Mouse (Mus musculus): ENCODE results near the gene Ptprm. TPM values are rescaled to one million over a fixed set of nuclear protein-coding genes. Genes with fewer than 3 reads are reported as not detected.
A peak's percentile ranks its signal among the peaks of the same experiment; 100 is the strongest.

Gene Ptprm
- polyA plus RNA-seq, 1 experiment from 2014 or later, result 1.4 TPM

DNA sequence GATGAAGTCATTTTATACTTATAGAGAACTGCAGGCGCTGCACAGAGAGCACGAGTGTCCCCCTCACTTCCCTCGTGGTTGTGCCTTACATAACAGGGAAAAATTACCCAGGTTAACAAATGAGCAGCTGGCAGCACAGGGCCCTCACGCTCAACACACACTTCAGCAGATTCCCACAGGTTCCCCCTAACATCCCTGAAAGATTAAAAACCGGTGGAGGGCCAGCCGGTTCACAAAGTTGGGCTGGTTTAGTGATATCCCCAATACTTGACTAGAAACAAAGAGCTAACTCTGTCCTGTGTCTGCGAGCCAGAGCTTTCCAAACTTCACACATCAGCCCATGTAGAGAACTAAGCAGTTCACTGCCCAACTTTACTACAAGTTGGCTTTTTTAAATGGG, 3.7 kb downstream of the Ptprm start:
- no peak overlapping the region for H3K27ac ChIP-seq (ENCODE audit: low read depth)
- no peak overlapping the region for H3K4me2 ChIP-seq (ENCODE audit: low read depth, low read length)
- 54% methylated on average over 7 of the region's 7 CpGs for WGBS (ENCODE audit: insufficient replicate concordance)
- no peak overlapping the region for H3K9ac ChIP-seq (replicated peaks)
- no peak overlapping the region for H3K4me3 ChIP-seq (ENCODE audit: low read depth, low read length)
- TF ChIP-seq EP300 (IDR thresholded peaks at IDR 0.05; ENCODE audit: low read depth), result no peak
- ATAC-seq, result no peak
- H3K27me3 ChIP-seq (ENCODE audit: insufficient read depth, low read length), result peaks cover 39% of the 10 kb centered on the region
- no peaks in the 10 kb centered on the region for H3K36me3 ChIP-seq (replicated peaks; ENCODE audit: insufficient read depth, low read length)
- no peaks in the 10 kb centered on the region for H3K4me1 ChIP-seq (ENCODE audit: insufficient read depth)
- DNase-seq, result no peak
- H3K9me3 ChIP-seq (ENCODE audit: low read length), result no peaks in the 10 kb centered on the region

DNA sequence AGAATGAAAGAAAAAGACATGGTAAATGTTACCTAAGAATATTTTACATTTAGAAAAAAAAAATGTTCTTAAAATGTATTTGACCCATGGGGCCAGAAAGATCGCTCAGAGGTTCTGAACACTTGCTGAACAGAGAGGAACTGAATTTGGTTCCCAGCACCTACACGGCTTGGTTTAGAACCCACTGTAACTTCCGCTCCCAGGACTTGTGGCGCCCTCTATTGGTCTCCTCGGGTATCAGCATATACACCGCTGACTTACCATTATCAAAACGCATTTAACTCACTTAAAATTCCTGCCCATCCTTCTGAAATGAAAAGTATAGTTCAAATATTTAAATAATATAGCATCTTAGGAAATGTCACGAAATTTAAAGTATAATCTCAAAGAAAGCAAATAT, 4.7 kb downstream of the Ptprm start:
- Histone ChIP-seq H3K27ac (ENCODE audit: low read depth) (no peak overlapping the region), H3K27me3 (ENCODE audit: insufficient read depth, low read length) (peaks cover 30% of the 10 kb centered on the region), H3K4me2 (ENCODE audit: low read depth, low read length) (no peak overlapping the region), H3K36me3 (replicated peaks; ENCODE audit: insufficient read depth, low read length) (no peaks in the 10 kb centered on the region), H3K9me3 (ENCODE audit: low read length) (no peaks in the 10 kb centered on the region), H3K4me3 (ENCODE audit: low read depth, low read length) (no peak overlapping the region), H3K4me1 (ENCODE audit: insufficient read depth) (no peaks in the 10 kb centered on the region), H3K9ac (replicated peaks) (no peak overlapping the region)
- no peak for ATAC-seq
- 86% methylated on average over 8 of the region's 8 CpGs for WGBS (ENCODE audit: insufficient replicate concordance)
- DNase-seq, result no peak
- no peak for TF ChIP-seq EP300 (IDR thresholded peaks at IDR 0.05; ENCODE audit: low read depth)
- peak; percentile 24; the same call in 1 of the 2 replicates for TF ChIP-seq CTCF (IDR thresholded peaks at IDR 0.05; ENCODE audit: low read depth)

DNA sequence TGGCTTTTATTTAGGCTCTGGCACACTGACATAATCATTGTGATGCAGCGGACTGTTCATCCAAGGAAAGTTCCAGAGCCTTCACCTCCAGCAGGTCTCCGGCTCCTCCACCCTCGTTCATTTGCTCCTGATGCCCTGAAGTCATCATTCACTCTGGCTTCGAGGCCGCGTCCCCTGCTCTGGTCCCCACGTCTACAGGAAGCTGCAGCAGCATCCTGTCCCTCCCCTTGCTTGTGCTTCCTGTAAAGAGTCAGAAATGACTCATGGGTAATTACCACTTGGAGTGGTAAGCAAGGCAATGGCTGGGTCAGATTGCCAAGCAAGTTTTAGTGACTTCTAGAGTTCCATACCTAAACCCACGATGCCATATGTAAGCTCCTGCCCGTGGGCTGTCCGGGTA, 7.3 kb downstream of the Ptprm start:
- TF ChIP-seq EP300 (IDR thresholded peaks at IDR 0.05; ENCODE audit: low read depth) (0 out of 2 replicates have a peak, but pooled peaks have one; percentile 24), CTCF (IDR thresholded peaks at IDR 0.05; ENCODE audit: low read depth) (no peak)
- Histone ChIP-seq H3K4me2 (ENCODE audit: low read depth, low read length) (no peak overlapping the region), H3K4me1 (ENCODE audit: insufficient read depth) (no peaks in the 10 kb centered on the region), H3K27me3 (ENCODE audit: insufficient read depth, low read length) (peaks cover 6% of the 10 kb centered on the region), H3K27ac (ENCODE audit: low read depth) (peak overlapping the region; percentile 60), H3K9ac (replicated peaks) (no peak overlapping the region), H3K36me3 (replicated peaks; ENCODE audit: insufficient read depth, low read length) (no peaks in the 10 kb centered on the region), H3K9me3 (ENCODE audit: low read length) (no peaks in the 10 kb centered on the region), H3K4me3 (ENCODE audit: low read depth, low read length) (no peak overlapping the region)
- no peak for DNase-seq
- 56% methylated on average over 10 of the region's 10 CpGs for WGBS (ENCODE audit: insufficient replicate concordance)
- peak; percentile 76 for ATAC-seq

DNA sequence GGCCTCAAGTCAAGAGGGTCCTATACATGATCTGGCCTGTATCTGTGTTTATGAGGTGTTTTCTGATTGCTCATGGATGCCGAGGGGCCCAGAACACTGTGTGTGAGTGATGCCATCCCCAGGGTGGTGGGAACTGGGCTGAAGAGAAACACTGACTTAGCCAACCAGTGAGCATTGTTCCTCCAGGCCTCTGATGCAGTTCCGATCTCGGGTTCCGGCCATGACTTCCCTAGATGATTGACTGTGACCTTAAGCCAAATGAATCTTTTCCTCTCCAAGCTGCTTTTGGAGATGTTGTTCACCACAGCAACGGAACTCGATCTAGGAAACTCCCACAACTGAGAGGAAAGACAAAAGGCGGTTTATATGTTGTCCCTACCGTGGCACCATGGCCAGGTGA, 9.1 kb downstream of the Ptprm start:
- DNase-seq, result no peak

DNA sequence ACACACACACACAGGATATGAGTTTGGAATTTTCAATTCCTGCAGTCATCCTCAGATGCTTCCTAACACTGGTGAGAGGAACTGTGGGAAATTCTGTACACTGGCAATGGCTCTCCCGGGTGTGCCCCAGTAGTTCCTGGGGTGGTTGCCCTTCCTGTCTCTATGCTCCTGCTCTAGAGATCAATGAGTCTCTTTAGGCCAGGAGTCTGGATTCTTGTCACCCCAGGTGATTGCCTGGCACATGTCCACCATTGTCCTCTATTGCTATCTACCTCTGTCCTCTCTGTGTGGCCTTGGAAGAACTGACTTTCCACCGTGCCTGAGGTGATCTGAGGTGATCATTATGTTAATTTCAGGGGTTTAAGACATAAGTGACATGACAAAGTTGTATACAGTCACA, 10.8 kb downstream of the Ptprm start:
- ATAC-seq (no peak), DNase-seq (no peak)
- Histone ChIP-seq H3K4me1 (ENCODE audit: insufficient read depth) (no peaks in the 10 kb centered on the region), H3K36me3 (replicated peaks; ENCODE audit: insufficient read depth, low read length) (no peaks in the 10 kb centered on the region), H3K27me3 (ENCODE audit: insufficient read depth, low read length) (no peaks in the 10 kb centered on the region), H3K9me3 (ENCODE audit: low read length) (no peaks in the 10 kb centered on the region), H3K9ac (replicated peaks) (no peak overlapping the region), H3K4me2 (ENCODE audit: low read depth, low read length) (no peak overlapping the region), H3K27ac (ENCODE audit: low read depth) (no peak overlapping the region), H3K4me3 (ENCODE audit: low read depth, low read length) (no peak overlapping the region)
- TF ChIP-seq CTCF (IDR thresholded peaks at IDR 0.05; ENCODE audit: low read depth) (no peak), EP300 (IDR thresholded peaks at IDR 0.05; ENCODE audit: low read depth) (no peak)
- WGBS (ENCODE audit: insufficient replicate concordance), result 66% methylated on average over 2 of the region's 2 CpGs

More for the DNA sequence above, 9.1 kb downstream of the Ptprm start:
- Histone ChIP-seq H3K27me3 (ENCODE audit: insufficient read depth, low read length) (no peaks in the 10 kb centered on the region), H3K4me2 (ENCODE audit: low read depth, low read length) (no peak overlapping the region), H3K4me3 (ENCODE audit: low read depth, low read length) (no peak overlapping the region), H3K36me3 (replicated peaks; ENCODE audit: insufficient read depth, low read length) (no peaks in the 10 kb centered on the region), H3K9ac (replicated peaks) (no peak overlapping the region), H3K27ac (ENCODE audit: low read depth) (peak overlapping the region; percentile 16; the same call in 1 of the 2 replicates), H3K4me1 (ENCODE audit: insufficient read depth) (no peaks in the 10 kb centered on the region), H3K9me3 (ENCODE audit: low read length) (no peaks in the 10 kb centered on the region)
- WGBS (ENCODE audit: insufficient replicate concordance), result 70% methylated on average over 8 of the region's 8 CpGs
- ATAC-seq, result peak; percentile 50; the same call in 1 of the 2 replicates
- TF ChIP-seq CTCF (IDR thresholded peaks at IDR 0.05; ENCODE audit: low read depth) (no peak), EP300 (IDR thresholded peaks at IDR 0.05; ENCODE audit: low read depth) (peak; percentile 17; the same call in 1 of the 2 replicates)

DNA sequence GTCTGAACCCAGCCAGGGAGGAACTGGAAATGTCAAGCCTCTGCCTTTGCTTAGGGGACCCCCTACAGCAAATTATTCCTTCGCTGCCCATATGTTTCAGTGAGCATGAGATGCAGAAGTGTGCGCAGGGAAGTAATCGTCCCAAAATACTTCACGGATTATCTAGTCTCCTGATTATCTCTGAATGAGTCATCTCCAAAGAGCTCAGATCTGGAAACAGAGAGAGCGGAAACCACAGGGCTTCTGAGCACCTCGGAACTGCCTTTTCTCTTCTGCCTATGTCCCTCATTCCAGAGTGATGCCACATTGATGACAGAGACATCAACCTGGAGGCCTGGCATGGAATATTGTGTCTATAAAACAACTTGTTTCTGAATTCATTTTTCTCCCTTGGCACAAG, 11.3 kb downstream of the Ptprm start:
- TF ChIP-seq EP300 (IDR thresholded peaks at IDR 0.05; ENCODE audit: low read depth) (no peak), CTCF (IDR thresholded peaks at IDR 0.05; ENCODE audit: low read depth) (no peak)
- 71% methylated on average over 6 of the region's 6 CpGs for WGBS (ENCODE audit: insufficient replicate concordance)

DNA sequence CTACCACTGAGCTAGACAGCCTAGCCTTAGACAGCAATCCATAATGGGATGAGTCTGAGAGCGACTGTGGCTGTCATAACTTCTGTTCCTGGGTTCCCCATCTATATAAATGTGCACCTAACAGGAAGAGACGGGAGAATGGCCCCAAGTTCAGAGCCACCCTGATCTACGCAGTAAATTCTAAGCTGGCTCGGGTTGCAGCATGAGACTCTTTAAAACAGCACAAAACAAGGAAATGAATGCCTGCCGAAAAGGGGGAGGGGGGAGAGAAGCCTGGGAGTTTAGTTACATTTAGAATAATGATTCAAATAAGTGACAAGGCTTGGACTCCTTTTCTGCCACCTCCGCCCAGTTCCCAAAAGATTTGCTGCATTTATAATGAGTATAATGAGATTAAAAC, 13.9 kb downstream of the Ptprm start:
- no peak for ATAC-seq
- Histone ChIP-seq H3K27me3 (ENCODE audit: insufficient read depth, low read length) (no peaks in the 10 kb centered on the region), H3K4me1 (ENCODE audit: insufficient read depth) (no peaks in the 10 kb centered on the region), H3K27ac (ENCODE audit: low read depth) (no peak overlapping the region), H3K4me3 (ENCODE audit: low read depth, low read length) (no peak overlapping the region), H3K4me2 (ENCODE audit: low read depth, low read length) (no peak overlapping the region), H3K36me3 (replicated peaks; ENCODE audit: insufficient read depth, low read length) (no peaks in the 10 kb centered on the region), H3K9me3 (ENCODE audit: low read length) (no peaks in the 10 kb centered on the region), H3K9ac (replicated peaks) (no peak overlapping the region)
- no peak for DNase-seq
- TF ChIP-seq CTCF (IDR thresholded peaks at IDR 0.05; ENCODE audit: low read depth) (no peak), EP300 (IDR thresholded peaks at IDR 0.05; ENCODE audit: low read depth) (no peak)
- WGBS (ENCODE audit: insufficient replicate concordance), result 74% methylated on average over 6 of the region's 6 CpGs

More for the DNA sequence above, 11.3 kb downstream of the Ptprm start:
- Histone ChIP-seq H3K27me3 (ENCODE audit: insufficient read depth, low read length) (no peaks in the 10 kb centered on the region), H3K27ac (ENCODE audit: low read depth) (no peak overlapping the region), H3K9me3 (ENCODE audit: low read length) (no peaks in the 10 kb centered on the region), H3K36me3 (replicated peaks; ENCODE audit: insufficient read depth, low read length) (no peaks in the 10 kb centered on the region), H3K4me2 (ENCODE audit: low read depth, low read length) (no peak overlapping the region), H3K9ac (replicated peaks) (no peak overlapping the region), H3K4me3 (ENCODE audit: low read depth, low read length) (no peak overlapping the region), H3K4me1 (ENCODE audit: insufficient read depth) (no peaks in the 10 kb centered on the region)
- DNase-seq (no peak), ATAC-seq (no peak)
